Mouse (Mus musculus) heart, postnatal 0 days (tissue): ENCODE measurements around the gene Synrg. TPM values are rescaled to one million over a fixed set of nuclear protein-coding genes. Genes with fewer than 3 reads are reported as not detected.

Source experiments
- ATAC-seq: fragments of 200-750 bp; cut with Nextera tagmentation; 2 replicates; pipeline ENCODE4 v1.8.0; 2017; ENCODE audit warnings: low read depth, moderate number of reproducible peaks, moderate library complexity; ENCODE audit not compliant: insufficient read depth
- DNase-seq: peaks from one replicate; pipeline ENCODE4 v3.0.0-alpha.2; 2016; ENCODE audit warnings: low spot score
- H3K27ac ChIP-seq: fragments of 300-500 bp; sonication (generic); 2 replicates; pipeline ENCODE4 v1.5.1; 2014; ENCODE audit warnings: low read depth, mild to moderate bottlenecking
- H3K27me3 ChIP-seq: fragments of 300-500 bp; sonication (generic); 2 replicates; pipeline ENCODE4 v1.6.1; 2014; ENCODE audit warnings: low read length, mixed read lengths; ENCODE audit not compliant: control insufficient read depth, insufficient read depth
- H3K36me3 ChIP-seq: fragments of 300-500 bp; sonication (generic); replicated peaks from 2 replicates; pipeline ENCODE4 v1.6.1; 2014; ENCODE audit warnings: low read length, mixed read lengths; ENCODE audit not compliant: control insufficient read depth, insufficient read depth
- H3K4me1 ChIP-seq: fragments of 300-500 bp; sonication (generic); 2 replicates; pipeline ENCODE4 v1.6.1; 2014; ENCODE audit warnings: antibody characterized with exemption; ENCODE audit not compliant: control insufficient read depth, insufficient read depth
- H3K4me2 ChIP-seq: fragments of 300-500 bp; sonication (generic); 2 replicates; pipeline ENCODE4 v1.6.1; 2014; ENCODE audit warnings: low read depth, mild to moderate bottlenecking, low read length, moderate library complexity
- H3K4me3 ChIP-seq: fragments of 300-500 bp; sonication (generic); 2 replicates; pipeline ENCODE4 v1.5.1; 2014; ENCODE audit warnings: low read depth, low read length
- H3K9ac ChIP-seq: fragments of 300-500 bp; sonication (generic); replicated peaks from 2 replicates; pipeline ENCODE4 v1.6.1; 2014; ENCODE audit warnings: low read depth, low read length, mixed read lengths
- H3K9me3 ChIP-seq: fragments of 300-500 bp; sonication (generic); replicated peaks from 2 replicates; pipeline ENCODE4 v1.6.1; 2016; ENCODE audit warnings: low read length; ENCODE audit not compliant: control insufficient read depth
- CTCF ChIP-seq: IDR thresholded peaks from 2 replicates; pipeline ENCODE4 v1.5.1; 2016; ENCODE audit warnings: antibody characterized with exemption, control low read depth, low read depth
- EP300 ChIP-seq: IDR thresholded peaks from 2 replicates; pipeline ENCODE4 v1.6.1; 2016; ENCODE audit warnings: antibody characterized with exemption, low read depth
- WGBS: fragments of 180-500 bp; shearing (Covaris S2); extraction: QIAGEN DNeasy Blood & Tissue Kit; methylation state at CpG from one replicate; pipeline ENCODE4 v1.1.7; 2014; 5-methylcytosine and 5-hydroxymethylcytosine counted together
- polyA plus RNA-seq: library from polyadenylated mRNA; unstranded; fragments of >200 nt; fragmentation: Nextera tagmentation; extraction: Ambion mirVana; gene quantifications from 2 replicates; pipeline ENCODE4 v1.2.1, GENCODE M21; 2015
- total RNA-seq: library from RNA; depleted of rRNA; stranded (reverse); fragments of >200 nt; gene quantifications from 2 replicates; pipeline ENCODE4 v1.2.3, GENCODE M21; 2014; ENCODE audit warnings: low replicate concordance

The Synrg gene
- total and polyA plus RNA-seq, 2 experiments from 2014 or later, result 5.0 to 8.9 TPM

GRCm38 (mm10) chr11:83976236-83976977, 12.2 kb downstream of the Synrg start:
- Histone ChIP-seq H3K36me3 (peaks cover 63% of the 10 kb centered on the region), H3K4me2 (no peak overlapping the region), H3K9ac (no peak overlapping the region), H3K27ac (no peak overlapping the region), H3K9me3 (no peaks in the 10 kb centered on the region), H3K4me3 (no peak overlapping the region), H3K4me1 (no peaks in the 10 kb centered on the region), H3K27me3 (no peaks in the 10 kb centered on the region)
- no peak for TF ChIP-seq CTCF
- no peak for TF ChIP-seq EP300
- ATAC-seq (no peak), DNase-seq (no peak)
- 84% methylated on average over 13 of the region's 13 CpGs for WGBS

GRCm38 (mm10) chr11:83977810-83978209, 13.6 kb downstream of the Synrg start:
- Histone ChIP-seq H3K27ac (no peak overlapping the region), H3K27me3 (no peaks in the 10 kb centered on the region), H3K4me3 (no peak overlapping the region), H3K9me3 (no peaks in the 10 kb centered on the region), H3K9ac (no peak overlapping the region), H3K36me3 (peaks cover 67% of the 10 kb centered on the region), H3K4me2 (no peak overlapping the region), H3K4me1 (no peaks in the 10 kb centered on the region)
- ATAC-seq, result no peak
- WGBS, result 89% methylated on average over 2 of the region's 2 CpGs
- no peak for DNase-seq
- TF ChIP-seq EP300, result no peak
- TF ChIP-seq CTCF, result no peak

- Histone ChIP-seq H3K9me3 (no peaks in the 10 kb centered on the region), H3K4me2 (no peak overlapping the region), H3K27me3 (no peaks in the 10 kb centered on the region), H3K27ac (no peak overlapping the region), H3K4me1 (no peaks in the 10 kb centered on the region), H3K4me3 (no peak overlapping the region), H3K36me3 (peaks cover 56% of the 10 kb centered on the region), H3K9ac (no peak overlapping the region)
- ATAC-seq (no peak), DNase-seq (no peak)
- 84% methylated on average over 6 of the region's 6 CpGs for WGBS
- TF ChIP-seq EP300, result no peak
- TF ChIP-seq CTCF, result no peak
Measured at GRCm38 (mm10) chr11:83979992-83980391, 15.8 kb downstream of the Synrg start.

- no peak overlapping the region for H3K9ac ChIP-seq
- H3K27ac ChIP-seq, result no peak overlapping the region
- H3K4me3 ChIP-seq, result no peak overlapping the region
- H3K27me3 ChIP-seq, result no peaks in the 10 kb centered on the region
- TF ChIP-seq CTCF, result no peak
- TF ChIP-seq EP300, result no peak
- 59% methylated on average over 10 of the region's 10 CpGs for WGBS
- peaks cover 69% of the 10 kb centered on the region for H3K36me3 ChIP-seq
- no peaks in the 10 kb centered on the region for H3K4me1 ChIP-seq
- no peak overlapping the region for H3K4me2 ChIP-seq
- no peak for DNase-seq
- H3K9me3 ChIP-seq, result no peaks in the 10 kb centered on the region
- no peak for ATAC-seq
Measured at GRCm38 (mm10) chr11:83981338-83981737, 17.1 kb downstream of the Synrg start.

GRCm38 (mm10) chr11:83991701-83992100, 27.5 kb downstream of the Synrg start:
- Histone ChIP-seq H3K9ac (no peak overlapping the region), H3K27ac (no peak overlapping the region), H3K4me3 (no peak overlapping the region), H3K27me3 (no peaks in the 10 kb centered on the region), H3K36me3 (peaks cover 75% of the 10 kb centered on the region), H3K9me3 (no peaks in the 10 kb centered on the region), H3K4me2 (no peak overlapping the region), H3K4me1 (no peaks in the 10 kb centered on the region)
- TF ChIP-seq EP300 (no peak), CTCF (no peak)
- ATAC-seq, result no peak
- no peak for DNase-seq
- 75% methylated on average over 4 of the region's 4 CpGs for WGBS

- Histone ChIP-seq H3K4me3 (no peak overlapping the region), H3K4me1 (no peaks in the 10 kb centered on the region), H3K9me3 (no peaks in the 10 kb centered on the region), H3K4me2 (no peak overlapping the region), H3K27ac (no peak overlapping the region), H3K36me3 (peaks cover 79% of the 10 kb centered on the region), H3K9ac (no peak overlapping the region), H3K27me3 (no peaks in the 10 kb centered on the region)
- no peak for ATAC-seq
- no peak for TF ChIP-seq CTCF
- TF ChIP-seq EP300, result no peak
- DNase-seq, result no peak
- 41% methylated on average over 2 of the region's 2 CpGs for WGBS
Measured at GRCm38 (mm10) chr11:83993428-83993827, 29.2 kb downstream of the Synrg start.
